Mouse (Mus musculus): Measurements from ENCODE around the gene Cyp4f17. TPM values are rescaled to one million over a fixed set of nuclear protein-coding genes. Genes with fewer than 3 reads are reported as not detected.
"Not testable (repeated sequence)": the region's sequence is repeated elsewhere in the genome, so short reads cannot be mapped to it uniquely, and the experiment has no call there.

Gene Cyp4f17
- polyA plus RNA-seq, 2 experiments: 0.36 to 0.48 TPM

GRCm38 (mm10) chr17:32492349-32492980 lies 13.4 kb upstream of the Cyp4f17 start:
- no peak for TF ChIP-seq EP300 (IDR thresholded peaks at IDR 0.05; ENCODE audit: low read depth)
- no peak for TF ChIP-seq CTCF (IDR thresholded peaks at IDR 0.05; ENCODE audit: low read depth)
- Histone ChIP-seq H3K27ac (no peak overlapping the region), H3K4me1 (replicated peaks; ENCODE audit: control insufficient read depth in 2 of 2, insufficient read depth in 2 of 2, low read length in 1 of 2) (peaks cover 0 to 1% of the 10 kb centered on the region in 2 experiments; a peak in 2 of 4 replicates), H3K9me3 (ENCODE audit: control insufficient read depth, low read length) (no peaks in the 10 kb centered on the region; the same call in 1 of the 2 replicates), H3K4me3 (ENCODE audit: insufficient read depth in 1 of 2, low read depth in 2 of 2, low read length in 2 of 2) (peak overlapping the region; percentile 1 to 34), H3K36me3 (replicated peaks; ENCODE audit: control insufficient read depth, insufficient read depth, low read depth) (no peaks in the 10 kb centered on the region), H3K9ac (replicated peaks) (no peak overlapping the region), H3K27me3 (ENCODE audit: control insufficient read depth, insufficient read depth, low read length) (no peaks in the 10 kb centered on the region; the same call in none of the 2 replicates), H3K4me2 (ENCODE audit: low read depth) (peak overlapping the region; percentile 61)
- WGBS (ENCODE audit: insufficient replicate concordance): 10% methylated on average over 30 of the region's 30 CpGs
- peak in 2 of 3 experiments; percentile 17 to 20 for DNase-seq (ENCODE audit: low read depth in 3 of 3, low spot score in 3 of 3)
- peak; percentile 47; the same call in 1 of the 2 replicates for ATAC-seq (ENCODE audit: insufficient read depth)

- Histone ChIP-seq H3K4me3 (ENCODE audit: insufficient read depth in 1 of 2, low read depth in 2 of 2, low read length in 2 of 2) (no peak overlapping the region), H3K27me3 (ENCODE audit: control insufficient read depth, insufficient read depth, low read length) (no peaks in the 10 kb centered on the region; the same call in none of the 2 replicates), H3K9me3 (ENCODE audit: control insufficient read depth, low read length) (no peaks in the 10 kb centered on the region; the same call in 1 of the 2 replicates), H3K4me1 (replicated peaks; ENCODE audit: control insufficient read depth in 2 of 2, insufficient read depth in 2 of 2, low read length in 1 of 2) (peaks cover 0 to 1% of the 10 kb centered on the region in 2 experiments; a peak in 2 of 4 replicates), H3K36me3 (replicated peaks; ENCODE audit: control insufficient read depth, insufficient read depth, low read depth) (no peaks in the 10 kb centered on the region), H3K9ac (replicated peaks) (no peak overlapping the region), H3K4me2 (ENCODE audit: low read depth) (no peak overlapping the region), H3K27ac (no peak overlapping the region)
- ATAC-seq (ENCODE audit: insufficient read depth): no peak
- 56% methylated on average over 1 of the region's 1 CpGs for WGBS (ENCODE audit: insufficient replicate concordance)
- peak; percentile 33 to 51 (median 42) for DNase-seq (ENCODE audit: low read depth in 3 of 3, low spot score in 3 of 3)
- TF ChIP-seq EP300 (IDR thresholded peaks at IDR 0.05; ENCODE audit: low read depth) (no peak), CTCF (IDR thresholded peaks at IDR 0.05; ENCODE audit: low read depth) (peak; percentile 67)
Measured at GRCm38 (mm10) chr17:32494601-32495000, 11.2 kb upstream of the Cyp4f17 start.

GRCm38 (mm10) chr17:32500511-32500910 lies 5.3 kb upstream of the Cyp4f17 start:
- not testable (repeated sequence) for ATAC-seq (ENCODE audit: insufficient read depth)

GRCm38 (mm10) chr17:32501051-32501450 lies 4.8 kb upstream of the Cyp4f17 start:
- Histone ChIP-seq H3K9ac (replicated peaks) (no peak overlapping the region), H3K27ac (no peak overlapping the region), H3K36me3 (replicated peaks; ENCODE audit: control insufficient read depth, insufficient read depth, low read depth) (no peaks in the 10 kb centered on the region), H3K4me3 (ENCODE audit: insufficient read depth in 1 of 2, low read depth in 2 of 2, low read length in 2 of 2) (no peak overlapping the region), H3K27me3 (ENCODE audit: control insufficient read depth, insufficient read depth, low read length) (no peaks in the 10 kb centered on the region), H3K4me1 (replicated peaks; ENCODE audit: control insufficient read depth in 2 of 2, insufficient read depth in 2 of 2, low read length in 1 of 2) (peaks cover 0 to 2% of the 10 kb centered on the region in 2 experiments; a peak in 2 of 4 replicates), H3K4me2 (ENCODE audit: low read depth) (no peak overlapping the region), H3K9me3 (ENCODE audit: control insufficient read depth, low read length) (no peaks in the 10 kb centered on the region)
- TF ChIP-seq CTCF (IDR thresholded peaks at IDR 0.05; ENCODE audit: low read depth): no peak
- TF ChIP-seq EP300 (IDR thresholded peaks at IDR 0.05; ENCODE audit: low read depth): no peak
- ATAC-seq (ENCODE audit: insufficient read depth) (no peak), DNase-seq (ENCODE audit: low read depth in 3 of 3, low spot score in 3 of 3) (no peak)
- 45% methylated on average over 3 of the region's 3 CpGs for WGBS (ENCODE audit: insufficient replicate concordance)

More at GRCm38 (mm10) chr17:32500511-32500910, 5.3 kb upstream of the Cyp4f17 start:
- 61% methylated on average over 4 of the region's 4 CpGs for WGBS (ENCODE audit: insufficient replicate concordance)
- H3K4me3 ChIP-seq (ENCODE audit: insufficient read depth in 1 of 2, low read depth in 2 of 2, low read length in 2 of 2); H3K27me3 ChIP-seq (ENCODE audit: control insufficient read depth, insufficient read depth, low read length); H3K4me2 ChIP-seq (ENCODE audit: low read depth); H3K9ac ChIP-seq (replicated peaks); DNase-seq (ENCODE audit: low read depth in 3 of 3, low spot score in 3 of 3); H3K36me3 ChIP-seq (replicated peaks; ENCODE audit: control insufficient read depth, insufficient read depth, low read depth); H3K9me3 ChIP-seq (ENCODE audit: control insufficient read depth, low read length); H3K27ac ChIP-seq; H3K4me1 ChIP-seq (replicated peaks; ENCODE audit: control insufficient read depth in 2 of 2, insufficient read depth in 2 of 2, low read length in 1 of 2): not testable (repeated sequence)

- no peaks in the 10 kb centered on the region for H3K9me3 ChIP-seq (ENCODE audit: control insufficient read depth, low read length)
- no peak overlapping the region for H3K4me3 ChIP-seq (ENCODE audit: insufficient read depth in 1 of 2, low read depth in 2 of 2, low read length in 2 of 2)
- no peak overlapping the region for H3K27ac ChIP-seq
- no peaks in the 10 kb centered on the region for H3K36me3 ChIP-seq (replicated peaks; ENCODE audit: control insufficient read depth, insufficient read depth, low read depth)
- no peaks in the 10 kb centered on the region for H3K27me3 ChIP-seq (ENCODE audit: control insufficient read depth, insufficient read depth, low read length)
- TF ChIP-seq CTCF (IDR thresholded peaks at IDR 0.05; ENCODE audit: low read depth): no peak
- no peak for TF ChIP-seq EP300 (IDR thresholded peaks at IDR 0.05; ENCODE audit: low read depth)
- no peak overlapping the region for H3K9ac ChIP-seq (replicated peaks)
- DNase-seq (ENCODE audit: low read depth in 3 of 3, low spot score in 3 of 3) (no peak), ATAC-seq (ENCODE audit: insufficient read depth) (no peak)
- H3K4me2 ChIP-seq (ENCODE audit: low read depth): no peak overlapping the region
- WGBS (ENCODE audit: insufficient replicate concordance): 37% methylated on average over 2 of the region's 2 CpGs
- H3K4me1 ChIP-seq (replicated peaks; ENCODE audit: control insufficient read depth in 2 of 2, insufficient read depth in 2 of 2, low read length in 1 of 2): peaks cover 0 to 2% of the 10 kb centered on the region in 2 experiments; a peak in 2 of 4 replicates
Measured at GRCm38 (mm10) chr17:32503111-32503510, 2.7 kb upstream of the Cyp4f17 start.

Measured in liver, embryonic 14.5 days (tissue).